Mouse (Mus musculus) activated CD4-positive, CD25-positive, alpha-beta regulatory T cell, adult 9 weeks (primary cell): ENCODE measurements around the gene Zfp42. TPM values are rescaled to one million over a fixed set of nuclear protein-coding genes. Genes with fewer than 3 reads are reported as not detected.

Experiments
- polyA plus RNA-seq: library from polyadenylated mRNA; unstranded; fragments of 100-300 nt; shearing (Covaris generic); gene quantifications from one replicate; pipeline ENCODE4 v1.2.1, GENCODE M21; 2017

Gene Zfp42
- not detected for polyA plus RNA-seq

GRCm38 (mm10) chr8:43306896-43307295 lies at the start of gene Zfp42:
TSS of gene Zfp42 (minus strand) at chr8:43306980.

Other genes with a start within 250 kb of the Zfp42 start
- gene Triml1, start 165.5 kb downstream of the Zfp42 start, polyA plus RNA-seq, result not detected
- not detected for gene Triml2, start 126.4 kb downstream of the Zfp42 start, polyA plus RNA-seq
- not detected for gene Adam26b, start 221.1 kb upstream of the Zfp42 start, polyA plus RNA-seq